ENCODE assay signal across 9 mouse cellular contexts in the genomic region with DNA sequence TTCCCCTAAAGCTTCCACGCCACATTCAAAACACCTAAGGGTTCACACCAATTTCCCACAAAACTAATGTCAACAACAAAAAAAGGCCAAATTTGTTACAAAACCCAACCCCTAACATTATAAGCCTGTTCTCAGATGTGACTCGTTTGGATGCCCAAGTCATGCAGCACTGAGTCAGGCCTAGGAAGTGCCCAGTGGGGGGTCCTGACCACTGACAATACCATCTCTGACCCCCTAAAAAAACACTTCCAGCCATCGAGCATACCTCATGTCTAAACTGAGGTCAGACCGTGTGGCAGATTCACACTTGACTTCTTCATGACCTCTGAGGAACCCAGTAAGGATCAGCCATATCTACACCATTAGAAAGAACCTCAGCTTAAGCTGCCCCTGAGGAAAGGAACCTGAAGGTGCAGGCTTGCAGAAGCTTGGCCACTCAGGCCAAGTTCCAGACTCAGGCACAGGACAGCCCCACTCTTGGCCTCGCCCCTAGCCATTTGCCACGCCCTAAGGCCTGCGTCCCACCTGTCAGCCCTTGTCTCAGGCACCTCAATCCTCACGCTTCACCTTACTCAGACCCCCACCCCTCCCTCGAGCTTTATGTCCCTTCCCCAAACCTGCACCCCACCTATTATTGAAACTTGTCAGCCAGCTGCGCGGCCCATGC. TPM values are rescaled to one million over a fixed set of nuclear protein-coding genes. Genes with fewer than 3 reads are reported as not detected.
A peak's percentile ranks its signal among the peaks of the same experiment; 100 is the strongest.
DNase-seq lines count a peak whose midpoint lies in the region; ATAC-seq and TF ChIP-seq lines count a peak whose summit lies in the region.
"Had no signal": no experiment of that assay in that cellular context is flagged by ENCODE, and none has a peak within 500 bp of the region (broad histone marks: within the 10 kb centered on the region; RNA-seq: fewer than 3 reads in every experiment).

No protein-coding gene starts in this region.

- peak overlapping the region; percentile 56 for H3K4me3 ChIP-seq in cerebellum, adult 2 months (replicated peaks; ENCODE audit: insufficient read depth, low read depth, low read length)
- H3K4me3 ChIP-seq in erythroblast, embryonic 14.5 days (replicated peaks): peak overlapping the region; percentile 82
- peak overlapping the region; percentile 88 for H3K4me3 ChIP-seq in limb, embryonic 14.5 days (replicated peaks; ENCODE audit: low read length)
- peak overlapping the region; percentile 86 for H3K4me3 ChIP-seq in olfactory bulb, adult 2 months (ENCODE audit: insufficient read depth, low read depth, low read length)

- H3K4me2 ChIP-seq in limb, embryonic 14.5 days (replicated peaks; ENCODE audit: low read depth, low read length, severe bottlenecking): peak overlapping the region; percentile 70

- no peak for TF ChIP-seq POLR2A in cerebellum, adult 2 months (IDR thresholded peaks at IDR 0.05; ENCODE audit: borderline replicate concordance, insufficient read depth, low read length)
- TF ChIP-seq POLR2A in limb, embryonic 14.5 days (IDR thresholded peaks at IDR 0.05; ENCODE audit: borderline replicate concordance, extremely low read depth, insufficient read depth, insufficient read length): no peak
- no peak for TF ChIP-seq POLR2A in olfactory bulb, adult 2 months (IDR thresholded peaks at IDR 0.05; ENCODE audit: insufficient read depth, low read depth, low read length)

- H3K27me3 ChIP-seq in cerebellum, adult 2 months (ENCODE audit: control insufficient read depth, insufficient read depth, low read length): no peaks in the 10 kb centered on the region
- no peaks in the 10 kb centered on the region for H3K27me3 ChIP-seq in erythroblast, embryonic 14.5 days (ENCODE audit: control insufficient read depth)
- H3K27me3 ChIP-seq in limb, embryonic 14.5 days (ENCODE audit: control insufficient read depth, insufficient read depth, low read length): no peaks in the 10 kb centered on the region

- H3K4me1 ChIP-seq in cerebellum, adult 2 months (ENCODE audit: control insufficient read depth, insufficient read depth, low read length): peaks cover 42% of the 10 kb centered on the region
- H3K4me1 ChIP-seq in erythroblast, embryonic 14.5 days (ENCODE audit: control insufficient read depth): peaks cover 31% of the 10 kb centered on the region
- H3K4me1 ChIP-seq in limb, embryonic 14.5 days (ENCODE audit: control insufficient read depth, insufficient read depth, low read length): peaks cover 12% of the 10 kb centered on the region; the same call in 1 of the 2 replicates
- H3K4me1 ChIP-seq in olfactory bulb, adult 2 months (ENCODE audit: control insufficient read depth, insufficient read depth, low read length): peaks cover 12% of the 10 kb centered on the region

- peaks cover 3% of the 10 kb centered on the region for H3K9me3 ChIP-seq in erythroblast, embryonic 14.5 days (ENCODE audit: control insufficient read depth, low read length)
- no peaks in the 10 kb centered on the region for H3K9me3 ChIP-seq in limb, embryonic 14.5 days (ENCODE audit: control insufficient read depth, low read length)

- ATAC-seq in cerebellum, adult (ENCODE audit: insufficient number of reproducible peaks, low FRiP score, low TSS enrichment): no peak
- ATAC-seq in limb, embryonic 14.5 days (ENCODE audit: low FRiP score, low read depth): peak; percentile 31

- H3K27ac ChIP-seq in cerebellum, adult 2 months (ENCODE audit: insufficient read depth, low read length): peak overlapping the region; percentile 27
- no peak overlapping the region for H3K27ac ChIP-seq in limb, embryonic 14.5 days (replicated peaks; ENCODE audit: low read depth, low read length)
- H3K27ac ChIP-seq in olfactory bulb, adult 2 months (ENCODE audit: insufficient read depth, low read depth, low read length): no peak overlapping the region

- H3K9ac ChIP-seq in limb, embryonic 14.5 days (ENCODE audit: low read depth, low read length, severe bottlenecking): 0 out of 2 replicates have a peak overlapping the region, but pooled peaks have one; percentile 32

- 27% methylated on average over 11 of the region's 11 CpGs for WGBS in cerebellum, adult 2 months
- 31% methylated on average over 9 of the region's 11 CpGs for WGBS in limb, embryonic 14.5 days
- 27% methylated on average over 11 of the region's 11 CpGs for WGBS in olfactory bulb, adult 2 months

- H3K36me3 ChIP-seq in erythroblast, embryonic 14.5 days (ENCODE audit: control insufficient read depth): peaks cover 26% of the 10 kb centered on the region
- peaks cover 23% of the 10 kb centered on the region for H3K36me3 ChIP-seq in limb, embryonic 14.5 days (ENCODE audit: control insufficient read depth, insufficient read depth, low read length)

- DNase-seq in cerebellum, adult 2 months: peak in 1 of 2 experiments; percentile 49
- DNase-seq in B cell, adult 2 months: peak; percentile 81 to 82
- no peak for DNase-seq in limb, embryonic 14.5 days (ENCODE audit: low spot score)
- DNase-seq in adrenal gland, adult 2 months: no peak
- no peak for DNase-seq in thymus, postnatal 25 days

- TF ChIP-seq CTCF in cerebellum, adult 2 months (IDR thresholded peaks at IDR 0.05; ENCODE audit: borderline replicate concordance, insufficient read depth, low read depth, low read length): no peak
- no peak for TF ChIP-seq CTCF in olfactory bulb, adult 2 months (IDR thresholded peaks at IDR 0.05; ENCODE audit: insufficient read depth, low read depth, low read length)

RNA-seq across cellular contexts. Expression of a gene that starts 0.7 kb away (rescaled TPM):
- polyA plus RNA-seq in cerebellum, adult 2 months (2012; rRNA removed): 507 and 509 TPM in 2 replicates
- polyA plus RNA-seq in erythroblast, embryonic 14.5 days (2012): 0.01 TPM in 1 of 2 replicates, not detected in the other
- polyA plus RNA-seq in limb, embryonic 14.5 days (2012; rRNA removed): 17.4 and 19.2 TPM in 2 replicates
- polyA plus RNA-seq in limb, embryonic 14.5 days (2014; fragmentation: Nextera tagmentation; extraction: Ambion mirVana): 15.8 and 17.0 TPM in 2 replicates
- polyA plus RNA-seq in olfactory bulb, adult 2 months (2012; ENCODE audit: insufficient read depth, insufficient read length, low replicate concordance, missing spikeins): not detected in 2 replicates
- total RNA-seq in adrenal gland, adult 2 months (2021): 10 to 100 TPM; 32.5 to 56.3 TPM
- polyA plus RNA-seq in adrenal gland, adult 2 months (2012; rRNA removed): 31.8 and 34.3 TPM in 2 replicates
- total RNA-seq: hematopoietic stem cell, adult 5-6 weeks had no signal

RNA-seq across cellular contexts. Expression of a gene that starts 0.9 kb away (rescaled TPM):
- polyA plus RNA-seq in cerebellum, adult 2 months (2012; rRNA removed): 7.0 and 7.9 TPM in 2 replicates
- polyA plus RNA-seq in erythroblast, embryonic 14.5 days (2012): 3.2 and 3.8 TPM in 2 replicates
- polyA plus RNA-seq in limb, embryonic 14.5 days (2012; rRNA removed): 15.1 and 20.1 TPM in 2 replicates
- 5.3 and 6.7 TPM in 2 replicates for polyA plus RNA-seq in limb, embryonic 14.5 days (2014; fragmentation: Nextera tagmentation; extraction: Ambion mirVana)
- not detected in 2 replicates for polyA plus RNA-seq in olfactory bulb, adult 2 months (2012; ENCODE audit: insufficient read depth, insufficient read length, low replicate concordance, missing spikeins)
- 10 to 100 TPM; 20.1 to 24.2 TPM for total RNA-seq in adrenal gland, adult 2 months (2021)
- polyA plus RNA-seq in adrenal gland, adult 2 months (2012; rRNA removed): 46.2 and 48.9 TPM in 2 replicates

RNA-seq across cellular contexts. Expression of a gene that starts 51.3 kb away (rescaled TPM):
- 65.3 and 70.8 TPM in 2 replicates for polyA plus RNA-seq in cerebellum, adult 2 months (2012; rRNA removed)
- 0.91 and 1.2 TPM in 2 replicates for polyA plus RNA-seq in erythroblast, embryonic 14.5 days (2012)
- 65.3 and 67.3 TPM in 2 replicates for polyA plus RNA-seq in limb, embryonic 14.5 days (2012; rRNA removed)
- 50.0 and 53.7 TPM in 2 replicates for polyA plus RNA-seq in limb, embryonic 14.5 days (2014; fragmentation: Nextera tagmentation; extraction: Ambion mirVana)
- not detected in 2 replicates for polyA plus RNA-seq in olfactory bulb, adult 2 months (2012; ENCODE audit: insufficient read depth, insufficient read length, low replicate concordance, missing spikeins)
- 10 to 100 TPM; 74.4 to 93.7 TPM for total RNA-seq in adrenal gland, adult 2 months (2021)
- polyA plus RNA-seq in adrenal gland, adult 2 months (2012; rRNA removed): 44.5 and 61.5 TPM in 2 replicates

Comparison
In these comparisons a context has a peak if more than half of its experiments do, and no peak if none do; other contexts are left out.
1. DNase-seq: peak in B cell, adult 2 months (2 of 2); none in limb, embryonic 14.5 days (single experiment), adrenal gland, adult 2 months (single experiment) and thymus, postnatal 25 days (single experiment).
2. RNA of a gene that starts 0.7 kb away (polyA plus RNA-seq): 507 to 509 TPM in cerebellum, adult 2 months, not detected in olfactory bulb, adult 2 months, 31.8 to 34.3 TPM in adrenal gland, adult 2 months and 15.8 to 19.2 TPM in limb, embryonic 14.5 days; 0.01 TPM in erythroblast, embryonic 14.5 days; every median in the first group is over 10 times any median in the second.
3. Peak in every context shown above with its lines, with median percentiles within 50 percentile points of each other: H3K4me3 ChIP-seq.